Mouse (Mus musculus) kidney, adult 8-10 months (tissue): Measurements from ENCODE around the gene Fkbp9.
"Not testable (repeated sequence)": the region's sequence is repeated elsewhere in the genome, so short reads cannot be mapped to it uniquely, and the experiment has no call there.

Experiments
- DNase-seq, 2 experiments: peaks; one replicate each; pipeline ENCODE4 v3.0.0; 2022

Fkbp9 gene

DNA sequence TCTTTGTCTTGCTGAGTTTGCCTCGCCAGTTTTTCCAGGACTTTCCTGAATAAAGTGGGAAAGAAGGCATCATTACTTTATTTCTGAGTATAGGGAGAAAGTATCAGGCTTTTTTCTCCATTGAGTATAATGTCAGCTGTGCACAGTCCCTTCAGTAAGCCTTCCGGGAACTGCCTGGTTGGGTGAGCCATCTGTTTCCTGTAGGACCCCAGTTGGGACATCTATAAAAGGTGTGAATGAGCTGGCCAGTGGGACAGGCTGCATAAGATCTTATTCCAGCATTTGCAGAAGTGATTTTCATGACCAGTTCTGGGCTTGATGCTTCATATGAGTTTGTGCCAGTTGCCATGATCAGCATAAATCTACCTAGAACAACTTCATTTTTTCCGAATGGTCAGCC lies 11.4 kb downstream of the Fkbp9 start:
- DNase-seq, result no peak

DNA sequence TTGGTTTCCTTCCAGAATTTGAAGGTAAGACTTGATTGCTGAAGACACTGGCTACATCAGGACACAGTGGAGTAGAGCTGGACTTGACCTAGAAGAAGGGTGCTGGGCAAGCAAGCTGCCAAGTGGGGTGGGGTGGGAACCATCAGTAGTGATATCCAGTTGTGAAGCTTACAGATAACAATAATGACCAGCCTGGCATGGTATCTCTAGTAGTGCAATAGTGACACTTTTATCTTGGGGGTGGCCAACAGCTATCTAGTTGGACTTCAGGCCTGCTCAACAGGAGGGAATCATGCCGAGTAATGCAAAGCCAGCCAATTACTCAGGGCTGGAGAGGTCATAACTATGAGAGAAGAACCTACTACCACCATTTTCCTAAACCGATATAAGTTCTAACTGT lies 12.5 kb downstream of the Fkbp9 start:
- no peak for DNase-seq

DNA sequence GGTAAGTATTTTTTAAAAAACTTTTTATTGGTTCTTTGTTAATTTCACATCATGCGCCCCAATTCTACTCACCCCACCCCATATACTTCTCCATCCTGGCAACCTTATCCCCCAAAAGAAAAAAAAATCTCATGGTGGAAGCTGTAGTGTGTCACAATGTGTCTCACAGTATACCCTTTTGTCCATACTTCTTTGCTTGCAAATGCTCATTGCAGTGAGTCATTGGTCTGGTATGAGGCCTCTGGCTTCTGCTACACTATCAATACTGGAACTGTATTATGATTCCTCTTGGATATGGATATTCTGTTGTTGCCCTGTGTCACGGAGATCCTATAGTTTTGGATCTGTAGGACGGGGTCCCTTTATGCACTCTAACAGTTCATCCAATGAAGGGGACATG lies 17.1 kb downstream of the Fkbp9 start:
- no peak for DNase-seq

DNA sequence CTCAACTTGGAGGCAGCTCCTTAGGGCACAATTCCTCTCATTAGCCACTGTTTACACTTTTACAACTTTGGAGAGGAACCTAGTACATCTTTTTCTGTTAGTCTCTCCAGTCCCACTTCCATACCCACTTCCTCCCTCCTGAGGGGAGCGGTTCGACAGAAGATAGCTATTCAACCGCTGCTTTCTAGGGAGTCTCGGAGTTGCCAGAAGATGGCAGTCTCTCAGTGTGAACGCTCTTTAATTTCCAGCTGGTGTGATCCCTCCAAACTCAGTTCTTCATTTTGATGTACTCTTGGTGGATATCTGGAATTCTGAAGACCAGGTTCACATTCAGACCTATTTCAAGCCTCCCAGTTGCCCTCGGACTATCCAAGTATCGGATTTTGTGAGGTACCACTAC lies 18.5 kb downstream of the Fkbp9 start:
- peak in 1 of 2 experiments; percentile 9 for DNase-seq

DNA sequence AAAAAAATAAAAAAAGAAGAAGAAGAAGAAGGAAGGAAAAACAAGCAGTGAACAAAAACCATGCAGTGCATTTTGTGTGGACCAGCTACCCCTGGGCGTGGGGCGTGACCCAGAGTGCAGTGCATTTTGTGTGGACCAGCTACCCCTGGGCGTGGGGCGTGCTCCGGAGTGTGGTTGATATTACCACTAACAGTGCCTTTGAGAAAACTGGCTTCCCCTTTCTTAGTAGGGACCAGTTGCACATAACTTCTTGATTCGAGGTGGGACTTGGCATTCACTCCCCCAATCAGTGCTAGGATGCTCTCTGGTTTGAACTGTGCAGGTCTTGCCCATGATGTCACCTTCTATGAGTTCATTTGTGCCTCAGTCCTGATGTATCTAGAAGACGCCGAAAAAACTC lies 22.9 kb downstream of the Fkbp9 start:
- DNase-seq, result no peak

DNA sequence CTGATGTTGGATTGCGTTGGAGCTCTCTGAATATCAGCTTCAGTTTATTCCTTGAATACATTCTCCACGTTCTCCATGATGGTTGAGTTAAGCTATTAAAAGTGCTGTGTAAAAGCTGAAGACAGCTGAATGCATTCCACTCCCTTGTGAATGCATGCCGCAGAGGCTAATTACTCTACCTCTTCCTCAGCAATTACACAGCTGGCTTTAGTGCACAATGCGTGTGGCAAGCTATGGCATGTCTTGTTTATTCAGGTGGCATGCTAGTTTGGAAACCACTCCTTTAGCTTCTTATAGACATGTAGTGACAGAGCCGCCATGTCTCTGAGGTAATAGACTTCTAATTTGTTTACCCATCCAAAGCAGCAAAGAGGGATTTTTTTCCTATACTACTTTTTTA lies 24.9 kb downstream of the Fkbp9 start:
- no peak for DNase-seq

DNA sequence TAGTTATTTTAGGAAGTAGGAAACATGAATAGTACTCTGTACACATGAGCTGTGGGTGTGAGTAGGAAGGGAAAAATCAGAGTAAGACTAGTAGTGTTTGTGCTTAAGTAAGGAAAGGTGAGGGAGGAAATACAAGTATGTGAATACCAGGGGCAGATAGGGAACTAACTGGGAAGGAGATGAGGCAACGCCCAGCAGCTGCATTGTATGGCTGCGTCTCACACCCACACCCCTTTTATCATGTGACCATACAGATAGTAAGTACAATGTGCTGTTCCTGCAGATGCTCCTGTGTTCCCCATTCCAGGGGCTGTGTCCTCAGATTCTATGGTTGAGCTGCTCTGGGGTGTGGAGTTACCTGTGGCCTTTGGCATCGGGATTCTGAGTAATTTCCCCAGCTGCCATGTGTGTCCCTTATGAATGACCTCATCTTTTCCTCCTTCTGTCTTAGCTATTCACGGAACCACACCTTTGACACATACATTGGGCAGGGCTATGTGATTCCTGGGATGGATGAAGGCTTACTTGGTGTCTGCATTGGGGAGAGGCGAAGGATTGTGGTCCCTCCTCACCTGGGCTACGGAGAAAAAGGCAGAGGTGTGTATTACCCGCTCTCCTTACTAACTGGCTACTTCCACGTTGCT lies 28.5 kb downstream of the Fkbp9 start:
- no peak for DNase-seq

DNA sequence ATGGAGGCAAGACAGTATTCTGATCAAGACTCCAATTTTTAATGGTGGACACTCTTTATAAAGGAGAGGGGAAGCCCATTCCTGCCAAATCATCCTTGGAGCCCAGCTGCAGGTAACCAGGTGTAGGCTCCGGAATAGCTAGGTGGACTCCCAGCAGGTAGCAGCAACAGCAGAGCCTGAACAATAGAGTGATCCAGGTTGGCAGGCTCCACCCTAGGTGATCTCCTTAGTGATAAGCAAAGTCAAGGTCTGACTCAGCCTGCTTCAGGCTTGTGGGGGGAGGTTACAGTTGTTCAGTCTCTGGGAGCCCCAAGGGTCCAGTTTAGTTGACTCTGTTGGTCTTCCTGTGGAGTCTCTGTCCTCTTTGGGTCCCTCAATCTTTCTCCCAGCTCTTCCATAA lies 35.0 kb downstream of the Fkbp9 start:
- not testable (repeated sequence) for DNase-seq

DNA sequence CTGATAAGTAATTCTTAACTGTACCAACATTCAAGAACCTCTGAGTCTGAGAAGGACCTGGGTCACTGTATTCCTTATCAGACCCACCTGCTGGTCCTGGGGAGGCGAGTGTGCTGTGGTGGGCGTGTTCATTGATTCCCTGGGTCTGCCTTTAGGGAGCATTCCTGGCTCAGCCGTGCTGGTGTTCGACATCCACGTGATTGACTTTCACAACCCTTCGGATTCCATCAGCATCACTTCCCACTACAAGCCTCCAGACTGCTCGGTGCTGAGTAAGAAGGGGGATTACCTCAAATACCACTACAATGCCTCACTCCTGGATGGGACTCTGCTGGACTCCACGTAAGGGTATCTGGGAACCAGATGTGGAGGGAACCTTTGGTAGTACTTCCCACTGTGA lies 36.7 kb downstream of the Fkbp9 start:
- no peak for DNase-seq

DNA sequence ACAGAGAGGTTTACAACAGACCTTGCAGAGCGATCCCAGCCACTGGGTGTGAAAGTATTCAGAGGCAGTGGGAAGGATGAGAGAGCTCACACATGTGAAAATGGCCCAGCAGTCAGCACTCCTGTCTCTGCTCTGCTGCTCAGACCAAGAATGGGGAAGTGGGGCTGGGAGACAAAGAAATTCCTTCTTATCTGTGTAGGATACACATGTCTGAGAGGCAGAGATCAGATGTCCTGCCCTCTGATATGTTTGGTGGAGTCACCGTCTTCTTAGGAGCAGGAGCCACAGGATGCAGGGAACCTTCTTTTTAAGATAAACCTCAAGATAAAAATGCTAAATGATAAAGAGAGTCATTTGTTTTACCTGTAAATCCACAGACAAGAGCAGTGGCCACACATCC lies 38.2 kb downstream of the Fkbp9 start:
- no peak for DNase-seq

DNA sequence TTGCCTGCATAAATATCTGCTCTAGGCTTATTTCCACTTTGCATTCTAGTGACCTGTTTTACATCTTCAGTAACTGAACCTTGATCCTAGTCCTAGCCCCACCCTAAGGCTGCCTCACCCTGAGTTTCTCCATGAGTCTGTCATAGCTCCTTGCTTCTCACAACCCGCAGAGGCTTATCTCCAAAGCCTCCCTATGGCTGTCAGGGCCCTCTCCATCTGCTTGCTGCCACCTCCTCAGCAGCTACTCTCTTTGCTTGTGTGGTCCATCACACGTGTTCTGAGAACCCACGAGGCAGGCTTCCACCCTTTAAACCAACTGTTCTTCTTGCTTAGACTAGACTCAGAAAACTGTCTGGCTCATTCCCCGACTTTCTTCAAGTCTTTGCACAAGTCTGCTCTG lies 45.0 kb downstream of the Fkbp9 start:
- DNase-seq, result no peak

DNA sequence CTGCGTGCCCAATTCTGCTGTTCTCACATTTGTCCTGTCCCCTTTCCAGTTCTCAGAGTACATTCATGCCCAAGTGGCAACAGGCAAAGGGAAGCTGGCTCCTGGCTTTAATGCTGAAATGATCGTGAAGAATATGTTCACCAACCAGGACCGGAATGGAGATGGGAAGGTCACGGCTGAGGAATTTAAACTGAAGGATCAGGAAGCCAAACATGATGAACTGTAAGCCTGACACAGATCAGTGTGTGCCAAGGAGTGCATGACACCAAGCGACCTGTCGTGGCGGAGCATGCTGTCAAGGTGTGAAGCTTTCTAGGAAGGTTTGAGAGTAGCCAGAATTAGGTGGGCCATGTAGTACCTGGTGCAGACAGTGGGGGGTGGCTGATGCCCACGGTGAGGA lies 46.1 kb downstream of the Fkbp9 start:
- DNase-seq, result no peak

DNA sequence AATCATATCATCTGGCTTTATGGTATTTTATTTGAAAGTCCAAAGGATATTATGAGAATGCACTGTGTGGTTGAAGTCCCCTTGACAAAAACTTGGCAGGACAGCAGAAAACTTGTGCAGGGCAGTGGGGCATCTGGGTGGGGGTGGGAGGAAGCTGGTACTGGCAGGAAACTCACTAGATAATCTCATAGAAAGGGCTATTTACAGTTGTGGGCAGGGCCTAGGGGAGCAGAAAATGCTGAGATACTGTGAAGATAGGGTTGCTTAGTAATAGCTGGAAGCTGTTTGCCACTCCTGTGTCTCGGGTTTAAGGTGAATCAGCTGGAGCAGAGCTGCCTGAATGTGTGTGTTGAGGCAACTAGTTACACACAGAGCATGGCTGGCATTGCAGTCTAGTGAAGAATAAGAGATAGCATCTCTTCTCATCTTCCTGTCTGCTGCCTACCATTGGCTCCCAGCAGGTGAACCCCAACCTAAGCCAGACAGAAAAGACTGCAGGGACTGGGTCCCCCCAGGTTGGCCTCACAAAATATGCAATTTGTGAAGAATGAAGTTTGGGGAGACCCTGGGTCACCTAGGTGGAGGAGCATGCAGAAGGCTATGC lies 47.6 kb downstream of the Fkbp9 start:
- DNase-seq, result no peak

DNA sequence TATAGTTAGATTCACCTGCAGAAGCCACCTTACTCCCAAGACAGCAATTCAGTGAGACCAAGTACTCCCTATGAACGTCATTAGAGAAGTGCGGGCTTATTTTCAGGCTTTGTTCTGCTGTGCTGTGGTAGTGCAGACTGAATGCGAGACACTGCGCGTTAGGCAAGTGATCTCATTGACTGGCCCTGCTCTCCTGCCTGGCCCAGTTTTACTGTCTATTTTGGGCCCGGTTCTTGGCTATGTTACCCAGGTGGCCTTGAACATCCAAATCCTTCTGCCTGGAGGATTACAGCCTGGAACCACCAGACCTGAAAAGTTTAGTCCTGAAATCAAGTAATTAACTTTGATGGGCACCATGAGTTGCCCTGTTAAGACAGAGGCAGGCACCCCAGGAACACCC lies 56.7 kb downstream of the Fkbp9 start:
- DNase-seq, result no peak

DNA sequence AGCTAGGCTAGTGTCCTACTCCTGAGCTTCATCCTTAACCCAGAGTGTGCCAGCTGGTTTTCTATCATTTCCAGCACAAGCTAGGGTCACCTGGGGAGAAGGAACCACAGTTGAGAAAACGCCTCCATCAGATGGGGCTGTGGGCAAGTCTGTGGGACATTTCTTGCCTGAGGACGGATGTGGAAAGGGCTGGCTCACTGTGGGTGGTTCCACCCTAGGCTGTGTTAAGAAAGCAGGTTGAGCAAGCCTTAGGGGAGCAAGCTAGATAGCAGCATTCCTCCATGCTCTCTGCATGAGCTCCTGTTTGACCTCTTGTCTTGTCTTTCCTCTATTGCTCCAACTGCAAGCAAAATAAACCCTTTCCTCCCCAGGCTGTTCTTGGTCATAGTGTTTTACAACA lies 58.9 kb downstream of the Fkbp9 start:
- no peak for DNase-seq

DNA sequence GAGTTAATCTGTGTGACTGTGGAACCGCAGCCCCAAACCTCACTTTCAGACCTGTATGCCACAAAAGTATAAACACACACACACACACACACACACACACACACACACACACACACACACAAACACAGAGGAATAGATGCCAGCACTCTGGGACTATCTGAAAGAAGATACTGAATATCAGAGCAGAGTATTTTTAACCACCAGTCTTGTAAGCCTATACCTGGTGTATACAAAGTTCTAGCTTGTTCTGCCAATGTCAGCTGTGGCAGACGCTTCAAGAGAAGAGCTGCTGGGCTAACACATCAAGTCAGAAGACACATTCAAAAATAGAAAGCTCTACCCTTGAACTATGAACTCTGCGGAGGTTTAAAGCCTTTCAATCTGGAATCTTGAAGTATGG lies 67.7 kb downstream of the Fkbp9 start:
- DNase-seq, result no peak

DNA sequence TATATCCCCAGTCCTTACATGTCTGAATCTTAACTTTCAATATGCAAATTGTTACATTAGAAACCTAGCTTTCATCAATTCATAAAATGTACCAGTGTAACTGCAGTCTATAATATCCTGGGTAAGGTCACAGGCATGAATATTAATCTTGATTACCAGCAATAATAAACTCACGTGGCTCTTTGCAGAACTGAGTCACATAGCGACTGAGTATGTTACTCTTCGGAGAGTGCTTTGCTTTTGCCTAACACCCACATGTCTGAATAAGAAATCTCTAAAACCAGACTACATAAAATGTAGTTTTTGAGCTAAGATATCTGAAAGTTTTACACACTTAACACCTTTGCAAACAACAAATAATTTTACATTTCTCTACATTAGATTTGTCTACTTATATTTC lies 69.5 kb downstream of the Fkbp9 start:
- DNase-seq, result no peak

DNA sequence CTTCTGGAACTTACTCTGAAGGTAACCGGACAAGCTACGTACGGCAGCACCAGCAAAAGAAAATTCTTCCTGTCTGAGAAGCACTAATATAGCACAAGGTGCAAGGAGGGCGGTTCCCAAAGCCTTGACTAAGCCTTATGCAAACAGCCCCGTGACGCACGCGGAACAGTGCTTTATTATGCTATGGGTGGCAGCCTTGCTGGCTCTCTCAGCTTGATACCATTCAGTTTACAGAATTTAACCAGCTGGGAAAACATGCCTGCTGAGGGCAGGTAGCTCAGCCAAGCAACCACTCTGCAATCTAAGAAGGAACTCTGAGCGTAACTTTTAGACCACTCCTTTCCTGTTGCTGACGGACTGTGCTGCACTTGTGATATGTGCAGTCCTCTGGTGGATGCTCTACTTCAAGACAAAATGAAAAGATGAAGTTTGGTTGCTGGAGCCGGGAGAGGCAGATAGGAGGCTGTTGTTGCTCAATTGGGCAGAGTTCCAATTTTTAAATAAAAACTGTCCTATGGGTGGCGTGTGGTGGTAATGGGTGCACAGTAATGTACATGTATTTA lies 70.0 kb downstream of the Fkbp9 start:
- peak; percentile 72 to 76 for DNase-seq

DNA sequence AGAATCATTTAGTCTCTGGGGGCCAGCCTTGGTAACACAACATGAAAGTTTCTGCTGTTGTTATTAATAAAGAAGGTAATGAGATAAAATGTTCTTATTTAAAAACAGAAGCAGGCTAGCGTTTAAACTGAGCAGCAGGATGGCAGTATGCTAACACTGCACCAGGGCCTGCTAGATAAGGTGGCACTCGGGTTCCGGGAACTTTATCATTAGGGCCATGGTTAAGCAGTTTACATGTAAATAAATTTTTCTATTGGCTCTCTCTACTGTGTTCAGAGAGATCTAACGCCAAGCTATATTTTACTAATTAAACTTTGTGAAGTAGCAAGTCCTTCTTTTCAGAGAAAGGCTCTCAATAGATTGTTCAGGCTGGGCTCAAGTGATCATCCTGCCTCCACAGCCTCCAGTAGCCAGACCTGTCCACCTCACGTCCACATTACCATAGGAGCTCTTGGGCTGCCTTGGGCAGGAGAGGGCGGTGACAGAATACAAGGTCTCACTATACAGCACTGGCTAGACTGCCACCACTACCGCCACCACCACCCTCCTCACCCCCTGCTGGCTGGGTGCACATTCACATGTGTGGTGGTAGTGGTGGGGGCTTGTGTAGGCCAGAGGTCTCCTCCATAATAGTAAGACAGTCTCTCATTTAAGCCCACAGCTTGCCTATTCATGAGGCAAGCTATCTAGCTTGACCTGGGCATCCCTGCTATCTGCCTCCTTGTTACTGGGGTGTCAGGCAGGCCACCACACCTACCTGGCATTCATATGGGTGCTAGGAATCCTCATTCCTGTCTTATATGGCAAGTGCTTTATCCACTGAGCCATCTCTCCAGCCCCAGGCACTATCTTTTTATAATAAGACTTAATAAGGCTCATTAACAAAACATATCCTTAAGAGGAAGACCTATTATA lies 71.0 kb downstream of the Fkbp9 start:
- no peak for DNase-seq

DNA sequence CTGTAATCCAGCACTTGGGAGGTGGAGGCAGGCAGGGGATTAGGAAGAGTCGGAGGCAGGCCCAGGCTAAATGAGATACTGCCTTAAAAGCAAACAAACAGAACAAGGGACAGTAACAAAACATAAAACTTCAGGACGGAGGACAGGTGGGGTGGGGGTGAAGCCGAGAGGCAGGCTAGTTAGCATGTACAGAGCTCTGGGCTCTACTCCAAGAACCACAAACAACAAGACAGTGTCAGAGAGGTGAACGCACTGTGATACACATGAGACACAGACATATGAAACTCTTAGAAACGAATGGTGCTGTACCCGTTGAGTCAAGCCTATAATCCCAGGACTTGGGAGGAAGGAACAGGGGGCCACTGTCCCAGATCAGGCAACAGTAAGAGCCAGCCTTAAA lies 72.0 kb downstream of the Fkbp9 start:
- DNase-seq, result no peak

DNA sequence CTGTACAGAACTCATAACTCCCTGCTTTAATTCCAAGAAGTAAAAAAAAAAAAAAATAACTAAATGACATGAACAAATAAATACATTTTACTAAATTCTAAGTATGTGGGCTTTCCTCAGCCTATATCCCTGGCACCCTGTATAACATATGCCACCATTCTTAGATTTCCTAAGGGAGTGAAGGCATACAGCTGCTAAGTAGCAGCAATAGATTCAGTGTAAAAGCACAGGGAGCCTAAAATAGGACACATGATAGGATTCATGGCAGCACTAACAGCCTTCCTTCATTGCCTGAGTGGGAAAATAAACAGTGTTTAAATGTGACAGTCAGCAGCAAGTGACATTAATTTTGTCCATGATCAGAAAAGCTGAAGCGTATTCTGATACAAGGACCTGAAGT lies 72.5 kb downstream of the Fkbp9 start:
- DNase-seq, result no peak

DNA sequence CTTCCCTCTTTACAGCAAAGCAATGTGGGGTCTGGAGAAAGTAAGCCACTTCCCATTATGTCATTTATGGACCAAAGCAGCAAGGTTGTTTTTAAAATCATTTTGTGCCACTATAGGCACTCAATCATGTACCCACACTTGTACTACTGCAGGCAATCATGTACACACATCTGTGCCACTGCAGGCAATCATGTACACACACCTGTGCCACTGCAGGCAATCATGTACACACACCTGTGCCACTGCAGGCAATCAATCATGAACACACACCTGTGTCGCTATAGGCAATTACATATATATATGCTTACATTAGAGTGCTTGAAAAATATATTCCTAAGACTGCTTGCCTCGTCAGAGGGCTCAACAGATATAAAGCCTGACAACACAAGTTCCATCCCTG lies 73.1 kb downstream of the Fkbp9 start:
- DNase-seq, result no peak

DNA sequence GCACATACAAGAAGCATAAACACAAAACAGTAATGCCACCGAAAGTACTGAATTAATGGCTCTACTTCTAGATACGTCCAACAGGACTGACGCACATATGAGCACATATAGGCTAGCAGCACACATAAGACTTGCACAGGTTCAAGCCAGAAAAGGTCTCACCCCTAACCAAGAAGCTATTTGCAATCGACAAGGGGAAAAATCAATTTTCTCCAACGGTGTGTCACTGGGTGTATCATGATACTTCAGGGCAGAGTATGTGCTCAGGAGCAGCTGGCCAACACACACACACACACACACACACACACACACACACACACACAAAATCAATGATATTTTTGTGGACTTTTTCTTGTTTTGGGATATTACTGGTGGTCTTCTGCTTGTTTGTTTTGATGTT lies 73.6 kb downstream of the Fkbp9 start:
- DNase-seq, result no peak
